Mouse (Mus musculus) kidney, adult 2 months (tissue): ENCODE results near the gene Tmem242.

Source experiments
- CTCF ChIP-seq: fragments of 200-500 bp; conservative IDR thresholded peaks from 2 replicates; pipeline ENCODE4 v1.5.1; 2011; ENCODE audit warnings: low read depth, mild to moderate bottlenecking, control low read depth, low read length, moderate library complexity, mixed read lengths; ENCODE audit not compliant: insufficient read depth, insufficient read length
- POLR2A ChIP-seq: fragments of 200-500 bp; IDR thresholded peaks from one replicate; pipeline ENCODE4 v1.6.1; 2011; ENCODE audit warnings: low read depth, low read length, control low read depth

DNA sequence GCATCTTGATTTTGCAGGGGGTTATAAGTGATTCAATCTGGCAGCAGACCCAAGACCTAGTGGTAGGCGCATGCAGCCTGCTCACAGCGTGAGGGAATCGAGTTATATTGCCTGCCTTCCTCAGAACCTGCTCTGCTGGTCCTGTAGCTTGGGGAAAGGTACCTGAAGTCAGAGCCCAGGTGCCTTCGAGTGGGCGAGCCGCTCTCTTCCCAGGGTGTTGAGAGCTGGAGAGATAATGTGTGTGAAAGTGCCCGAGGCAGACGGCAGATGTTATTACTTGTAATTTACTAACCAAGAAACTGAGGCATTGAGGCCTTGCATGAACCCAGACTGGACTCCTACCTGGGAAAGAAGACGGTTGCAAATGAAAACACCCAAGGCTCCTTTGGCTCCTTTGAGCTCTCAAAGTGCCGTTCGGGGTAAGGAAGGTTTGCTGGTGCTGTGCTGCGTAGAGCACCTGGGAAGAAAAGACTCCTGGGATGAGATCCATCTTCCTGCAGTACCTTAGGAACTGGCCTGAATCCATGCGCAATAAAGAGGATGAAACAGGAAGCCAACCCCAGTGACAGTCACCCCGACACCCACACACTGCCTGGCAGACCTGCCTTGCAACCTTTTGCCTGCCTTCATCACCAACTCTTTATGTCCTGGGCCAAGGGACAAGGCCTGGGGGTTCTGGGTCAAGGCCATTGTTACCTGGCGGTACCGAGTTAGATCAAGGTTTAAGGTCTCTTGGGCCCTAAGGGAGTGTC lies 44.4 kb downstream of the Tmem242 start:
- TF ChIP-seq CTCF (no peak), POLR2A (no peak)
